Mouse (Mus musculus): ENCODE data around the gene Cd9.

DNA sequence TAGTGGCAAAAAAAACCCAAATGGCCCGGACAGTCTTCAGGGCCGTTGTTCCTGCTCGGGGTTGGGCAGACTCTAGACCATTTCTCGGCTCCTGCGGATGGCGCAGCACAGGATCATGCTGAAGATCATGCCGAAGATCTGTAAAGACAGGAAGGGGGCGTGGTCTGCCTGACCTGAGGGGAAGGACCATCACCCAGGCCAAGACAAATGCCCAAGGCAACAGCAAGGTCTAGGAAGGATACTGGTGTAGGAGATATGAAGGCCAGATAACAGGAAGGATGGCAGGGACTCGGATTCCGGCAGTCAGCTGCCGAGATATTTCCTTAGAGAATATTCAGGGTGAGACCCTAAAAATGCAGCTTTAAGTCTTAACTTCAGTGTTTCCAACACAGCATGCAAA is 34.0 kb downstream of the Cd9 start:
- TF ChIP-seq CTCF (IDR thresholded peaks at IDR 0.05; ENCODE audit: low read depth): no peak
- TF ChIP-seq EP300 (IDR thresholded peaks at IDR 0.05; ENCODE audit: low read depth): no peak

All from liver, postnatal 0 days (tissue).